In genomic region chr19:53312336-53312871, GRCm38 (mm10) we compare ENCODE assay signal across 8 mouse cellular contexts. TPM values are rescaled to one million over a fixed set of nuclear protein-coding genes. Genes with fewer than 3 reads are reported as not detected.
A peak's percentile ranks its signal among the peaks of the same experiment; 100 is the strongest.
DNase-seq lines count a peak whose midpoint lies in the region; ATAC-seq and TF ChIP-seq lines count a peak whose summit lies in the region.

No protein-coding gene starts in this region.

- H3K4me1 ChIP-seq in embryonic fibroblast, embryonic 13.5 days (ENCODE audit: control insufficient read depth, insufficient read depth, low read length) = peaks cover 2% of the 10 kb centered on the region; the same call in 1 of the 2 replicates
- peaks cover 19% of the 10 kb centered on the region for H3K4me1 ChIP-seq in heart, embryonic 13.5 days
- H3K4me1 ChIP-seq in liver, embryonic 15.5 days (replicated peaks) = peaks cover 50% of the 10 kb centered on the region
- peaks cover 22% of the 10 kb centered on the region for H3K4me1 ChIP-seq in neural tube, embryonic 12.5 days

- no peak for TF ChIP-seq CTCF in embryonic fibroblast, embryonic 13.5 days (IDR thresholded peaks at IDR 0.05; ENCODE audit: borderline replicate concordance, insufficient read depth, low read length)

- peak overlapping the region; percentile 95 for H3K4me2 ChIP-seq in heart, embryonic 13.5 days
- peak overlapping the region; percentile 99 for H3K4me2 ChIP-seq in liver, embryonic 15.5 days
- peak overlapping the region; percentile 92 for H3K4me2 ChIP-seq in neural tube, embryonic 12.5 days (replicated peaks)

- under 1% methylated on average over 26 of the region's 26 CpGs for WGBS in heart, embryonic 13.5 days
- under 1% methylated on average over 26 of the region's 26 CpGs for WGBS in liver, embryonic 15.5 days (ENCODE audit: insufficient replicate concordance)
- under 1% methylated on average over 26 of the region's 26 CpGs for WGBS in neural tube, embryonic 12.5 days

- peak; percentile 75 for DNase-seq in CD4-positive helper T cell, adult 2 months (ENCODE audit: low read depth, low spot score)
- DNase-seq in adrenal gland, postnatal 10 days = peak; percentile 72
- peak; percentile 79 for DNase-seq in kidney, postnatal 10 days
- DNase-seq in thymus, postnatal 0 days (ENCODE audit: low spot score) = peak; percentile 58

- peak overlapping the region; percentile 98 for H3K9ac ChIP-seq in heart, embryonic 13.5 days
- H3K9ac ChIP-seq in liver, embryonic 15.5 days = peak overlapping the region; percentile 89
- peak overlapping the region; percentile 77 for H3K9ac ChIP-seq in neural tube, embryonic 12.5 days

- no peak for ATAC-seq in heart, embryonic 13.5 days (ENCODE audit: extremely low read depth, insufficient number of reproducible peaks, low FRiP score, low TSS enrichment)
- ATAC-seq in liver, embryonic 15.5 days (ENCODE audit: insufficient read depth) = peak; percentile 15
- ATAC-seq in neural tube, embryonic 12.5 days (ENCODE audit: low FRiP score, low read depth) = peak; percentile 14; the same call in 1 of the 2 replicates

- H3K27me3 ChIP-seq in heart, embryonic 13.5 days (replicated peaks) = no peaks in the 10 kb centered on the region
- peaks cover 4% of the 10 kb centered on the region; the same call in 1 of the 2 replicates for H3K27me3 ChIP-seq in liver, embryonic 15.5 days
- H3K27me3 ChIP-seq in neural tube, embryonic 12.5 days (replicated peaks) = no peaks in the 10 kb centered on the region

- TF ChIP-seq POLR2A in embryonic fibroblast, embryonic 13.5 days (IDR thresholded peaks at IDR 0.05; ENCODE audit: low read depth, low read length) = peak; percentile 56; the same call in 1 of the 2 replicates

- peak overlapping the region; percentile 55 for H3K27ac ChIP-seq in embryonic fibroblast, embryonic 13.5 days (ENCODE audit: insufficient read depth, low read length)
- H3K27ac ChIP-seq in heart, embryonic 13.5 days (replicated peaks) = peak overlapping the region; percentile 100
- peak overlapping the region; percentile 95 for H3K27ac ChIP-seq in liver, embryonic 15.5 days (replicated peaks)
- peak overlapping the region; percentile 88 for H3K27ac ChIP-seq in neural tube, embryonic 12.5 days

- peak overlapping the region; percentile 67 for H3K4me3 ChIP-seq in embryonic fibroblast, embryonic 13.5 days (ENCODE audit: insufficient read depth, low read length)
- peak overlapping the region; percentile 96 for H3K4me3 ChIP-seq in heart, embryonic 13.5 days
- H3K4me3 ChIP-seq in liver, embryonic 15.5 days (replicated peaks) = peak overlapping the region; percentile 80
- peak overlapping the region; percentile 91 for H3K4me3 ChIP-seq in neural tube, embryonic 12.5 days

- H3K9me3 ChIP-seq in heart, embryonic 13.5 days = no peaks in the 10 kb centered on the region
- no peaks in the 10 kb centered on the region for H3K9me3 ChIP-seq in liver, embryonic 15.5 days (replicated peaks)
- H3K9me3 ChIP-seq in neural tube, embryonic 12.5 days = no peaks in the 10 kb centered on the region

- H3K36me3 ChIP-seq in heart, embryonic 13.5 days = no peaks in the 10 kb centered on the region
- H3K36me3 ChIP-seq in liver, embryonic 15.5 days (replicated peaks) = no peaks in the 10 kb centered on the region
- no peaks in the 10 kb centered on the region for H3K36me3 ChIP-seq in neural tube, embryonic 12.5 days

RNA-seq across cellular contexts. Expression of gene Mxi1, which starts 2.1 kb away (rescaled TPM):
- 10 to 100 TPM; 31.0 to 31.7 TPM for total RNA-seq in adrenal gland, postnatal 10 days (2021)
- polyA plus RNA-seq in embryonic fibroblast, embryonic 13.5 days (2011; ENCODE audit: insufficient read length, low read depth, missing spikeins) = 17.5 and 19.8 TPM in 2 replicates
- 31.8 and 34.5 TPM in 2 replicates for polyA plus RNA-seq in heart, embryonic 13.5 days (2015; fragmentation: Nextera tagmentation; extraction: Ambion mirVana)
- polyA plus RNA-seq in liver, embryonic 15.5 days (2015; fragmentation: Nextera tagmentation; extraction: Ambion mirVana) = 34.8 and 38.3 TPM in 2 replicates
- polyA plus RNA-seq in neural tube, embryonic 12.5 days (2016; fragmentation: Nextera tagmentation; extraction: Ambion mirVana) = 67.6 and 74.8 TPM in 2 replicates
- polyA plus RNA-seq in thymus, postnatal 0 days (2015; fragmentation: Nextera tagmentation; extraction: Ambion mirVana) = 40.5 and 45.0 TPM in 2 replicates

RNA-seq across cellular contexts. Expression of gene Gm10197, which starts 59.2 kb away (rescaled TPM):
- total RNA-seq in adrenal gland, postnatal 10 days (2021) = not detected
- not detected in 2 replicates for polyA plus RNA-seq in embryonic fibroblast, embryonic 13.5 days (2011; ENCODE audit: insufficient read length, low read depth, missing spikeins)
- polyA plus RNA-seq in heart, embryonic 13.5 days (2015; fragmentation: Nextera tagmentation; extraction: Ambion mirVana) = not detected in 2 replicates
- not detected in 2 replicates for polyA plus RNA-seq in liver, embryonic 15.5 days (2015; fragmentation: Nextera tagmentation; extraction: Ambion mirVana)
- polyA plus RNA-seq in neural tube, embryonic 12.5 days (2016; fragmentation: Nextera tagmentation; extraction: Ambion mirVana) = not detected in 2 replicates
- polyA plus RNA-seq in thymus, postnatal 0 days (2015; fragmentation: Nextera tagmentation; extraction: Ambion mirVana) = 2.1 and 2.5 TPM in 2 replicates
